Mouse (Mus musculus) midbrain, embryonic 15.5 days (tissue): Measurements from ENCODE around the gene Triml1. TPM values are rescaled to one million over a fixed set of nuclear protein-coding genes. Genes with fewer than 3 reads are reported as not detected.

ENCODE experiments used
- ATAC-seq: fragments of 200-750 bp; cut with Nextera tagmentation; replicated peaks from 2 replicates; pipeline ENCODE4 v1.8.0; 2017; ENCODE audit warnings: moderate TSS enrichment
- H3K27ac ChIP-seq: fragments of 300-500 bp; sonication (generic); 2 replicates; pipeline ENCODE4 v1.5.1; 2015; ENCODE audit warnings: mild to moderate bottlenecking, inconsistent platforms
- H3K27me3 ChIP-seq: fragments of 300-500 bp; sonication (generic); replicated peaks from 2 replicates; pipeline ENCODE4 v1.6.1; 2015; ENCODE audit warnings: inconsistent platforms
- H3K36me3 ChIP-seq: fragments of 300-500 bp; sonication (generic); replicated peaks from 2 replicates; pipeline ENCODE4 v1.6.1; 2015; ENCODE audit warnings: inconsistent platforms
- H3K4me1 ChIP-seq: fragments of 300-500 bp; sonication (generic); 2 replicates; pipeline ENCODE4 v1.6.1; 2015; ENCODE audit warnings: inconsistent platforms
- H3K4me2 ChIP-seq: fragments of 300-500 bp; sonication (generic); 2 replicates; pipeline ENCODE4 v1.6.1; 2015; ENCODE audit warnings: inconsistent platforms, mild to moderate bottlenecking, moderate library complexity
- H3K4me3 ChIP-seq: fragments of 300-500 bp; sonication (generic); 2 replicates; pipeline ENCODE4 v1.5.1; 2015; ENCODE audit warnings: mild to moderate bottlenecking, inconsistent platforms
- H3K9ac ChIP-seq: fragments of 300-500 bp; sonication (generic); 2 replicates; pipeline ENCODE4 v1.6.1; 2015; ENCODE audit warnings: mild to moderate bottlenecking, inconsistent platforms
- H3K9me3 ChIP-seq: fragments of 300-500 bp; sonication (generic); 2 replicates; pipeline ENCODE4 v1.6.1; 2016; ENCODE audit warnings: inconsistent platforms
- WGBS: fragments of 180-500 bp; shearing (Covaris S2); methylation state at CpG from one replicate; pipeline ENCODE4 v1.1.7; 2015; ENCODE audit warnings: mixed read lengths; 5-methylcytosine and 5-hydroxymethylcytosine counted together
- polyA plus RNA-seq: library from polyadenylated mRNA; unstranded; fragments of >200 nt; fragmentation: Nextera tagmentation; extraction: Ambion mirVana; gene quantifications from 2 replicates; pipeline ENCODE4 v1.2.1, GENCODE M21; 2015

The Triml1 gene
- polyA plus RNA-seq = not detected in 2 replicates

GRCm38 (mm10) chr8:43141386-43141785 is at the start of gene Triml1:
Gene Triml1, minus strand, starts transcription at chr8:43141486.
- H3K27ac ChIP-seq = no peak within 1 kb of the TSS
- H3K9ac ChIP-seq = no peak within 1 kb of the TSS
- no peaks in the 10 kb centered on the region for H3K36me3 ChIP-seq
- 84% methylated on average over 2 of the region's 2 CpGs for WGBS
- no peak for ATAC-seq
- no peaks in the 10 kb centered on the region for H3K9me3 ChIP-seq
- H3K4me1 ChIP-seq = no peaks in the 10 kb centered on the region
- no peaks in the 10 kb centered on the region for H3K27me3 ChIP-seq
- H3K4me3 ChIP-seq = no peak within 1 kb of the TSS
- no peak within 1 kb of the TSS for H3K4me2 ChIP-seq

- Histone ChIP-seq H3K9ac (no peak overlapping the region), H3K4me2 (no peak overlapping the region), H3K4me1 (no peaks in the 10 kb centered on the region), H3K9me3 (no peaks in the 10 kb centered on the region), H3K27me3 (no peaks in the 10 kb centered on the region), H3K36me3 (no peaks in the 10 kb centered on the region), H3K4me3 (no peak overlapping the region), H3K27ac (no peak overlapping the region)
- WGBS = 80% methylated on average over 2 of the region's 2 CpGs
- ATAC-seq = no peak
Measured at GRCm38 (mm10) chr8:43182281-43182680, 41.0 kb upstream of the Triml1 start.

- Histone ChIP-seq H3K4me2 (no peak within 1 kb of the TSS), H3K27me3 (no peaks in the 10 kb centered on the region), H3K27ac (no peak within 1 kb of the TSS), H3K4me1 (no peaks in the 10 kb centered on the region), H3K9ac (no peak within 1 kb of the TSS), H3K36me3 (no peaks in the 10 kb centered on the region), H3K4me3 (no peak within 1 kb of the TSS), H3K9me3 (no peaks in the 10 kb centered on the region)
- 94% methylated on average over 13 of the region's 13 CpGs for WGBS
- no peak for ATAC-seq
Measured at GRCm38 (mm10) chr8:43180054-43180690, 38.9 kb upstream of the Triml1 start, which contains the start of gene Triml2. Gene Triml2, plus strand, starts transcription at chr8:43180541.

GRCm38 (mm10) chr8:43179189-43179588 is 37.9 kb upstream of the Triml1 start:
- no peaks in the 10 kb centered on the region for H3K4me1 ChIP-seq
- no peak overlapping the region for H3K4me3 ChIP-seq
- H3K27me3 ChIP-seq = no peaks in the 10 kb centered on the region
- ATAC-seq = no peak
- H3K4me2 ChIP-seq = no peak overlapping the region
- H3K9ac ChIP-seq = no peak overlapping the region
- no peak overlapping the region for H3K27ac ChIP-seq
- WGBS = 34% methylated on average over 4 of the region's 4 CpGs
- no peaks in the 10 kb centered on the region for H3K9me3 ChIP-seq
- H3K36me3 ChIP-seq = no peaks in the 10 kb centered on the region

- H3K9me3 ChIP-seq = no peaks in the 10 kb centered on the region
- no peaks in the 10 kb centered on the region for H3K27me3 ChIP-seq
- no peak for ATAC-seq
- H3K4me2 ChIP-seq = no peak overlapping the region
- WGBS = 46% methylated on average over 3 of the region's 3 CpGs
- no peak overlapping the region for H3K27ac ChIP-seq
- no peaks in the 10 kb centered on the region for H3K36me3 ChIP-seq
- no peak overlapping the region for H3K9ac ChIP-seq
- no peak overlapping the region for H3K4me3 ChIP-seq
- no peaks in the 10 kb centered on the region for H3K4me1 ChIP-seq
Measured at GRCm38 (mm10) chr8:43178263-43178662, 37.0 kb upstream of the Triml1 start.

GRCm38 (mm10) chr8:43176766-43177486 is 35.6 kb upstream of the Triml1 start:
- Histone ChIP-seq H3K4me1 (no peaks in the 10 kb centered on the region), H3K9ac (no peak overlapping the region), H3K9me3 (no peaks in the 10 kb centered on the region), H3K27me3 (no peaks in the 10 kb centered on the region), H3K4me3 (no peak overlapping the region), H3K27ac (no peak overlapping the region), H3K4me2 (no peak overlapping the region), H3K36me3 (no peaks in the 10 kb centered on the region)
- ATAC-seq = no peak
- WGBS = 85% methylated on average over 6 of the region's 6 CpGs

- H3K9ac ChIP-seq = no peak overlapping the region
- no peak overlapping the region for H3K4me2 ChIP-seq
- H3K4me3 ChIP-seq = no peak overlapping the region
- no peaks in the 10 kb centered on the region for H3K36me3 ChIP-seq
- WGBS = 92% methylated on average over 6 of the region's 6 CpGs
- no peaks in the 10 kb centered on the region for H3K9me3 ChIP-seq
- H3K27me3 ChIP-seq = no peaks in the 10 kb centered on the region
- no peak overlapping the region for H3K27ac ChIP-seq
- ATAC-seq = no peak
- H3K4me1 ChIP-seq = no peaks in the 10 kb centered on the region
Measured at GRCm38 (mm10) chr8:43169249-43169755, 28.0 kb upstream of the Triml1 start.

- ATAC-seq = no peak
- Histone ChIP-seq H3K4me1 (no peaks in the 10 kb centered on the region), H3K36me3 (no peaks in the 10 kb centered on the region), H3K4me2 (no peak overlapping the region), H3K27me3 (no peaks in the 10 kb centered on the region), H3K9me3 (no peaks in the 10 kb centered on the region), H3K4me3 (no peak overlapping the region), H3K27ac (no peak overlapping the region), H3K9ac (no peak overlapping the region)
- WGBS = 88% methylated on average over 4 of the region's 4 CpGs
Measured at GRCm38 (mm10) chr8:43168083-43168482, 26.8 kb upstream of the Triml1 start.

GRCm38 (mm10) chr8:43164453-43164852 is 23.2 kb upstream of the Triml1 start:
- Histone ChIP-seq H3K36me3 (no peaks in the 10 kb centered on the region), H3K27ac (no peak overlapping the region), H3K4me2 (no peak overlapping the region), H3K27me3 (no peaks in the 10 kb centered on the region), H3K4me1 (no peaks in the 10 kb centered on the region), H3K9ac (no peak overlapping the region), H3K9me3 (no peaks in the 10 kb centered on the region), H3K4me3 (no peak overlapping the region)
- no peak for ATAC-seq
- 91% methylated on average over 3 of the region's 3 CpGs for WGBS

GRCm38 (mm10) chr8:43163255-43163654 is 22.0 kb upstream of the Triml1 start:
- H3K27me3 ChIP-seq = no peaks in the 10 kb centered on the region
- no peak overlapping the region for H3K4me2 ChIP-seq
- H3K9me3 ChIP-seq = no peaks in the 10 kb centered on the region
- 91% methylated on average over 11 of the region's 11 CpGs for WGBS
- ATAC-seq = no peak
- H3K9ac ChIP-seq = no peak overlapping the region
- H3K36me3 ChIP-seq = no peaks in the 10 kb centered on the region
- H3K4me1 ChIP-seq = no peaks in the 10 kb centered on the region
- H3K4me3 ChIP-seq = no peak overlapping the region
- H3K27ac ChIP-seq = no peak overlapping the region

- Histone ChIP-seq H3K4me2 (no peak overlapping the region), H3K36me3 (no peaks in the 10 kb centered on the region), H3K4me1 (no peaks in the 10 kb centered on the region), H3K9ac (no peak overlapping the region), H3K27ac (no peak overlapping the region), H3K27me3 (no peaks in the 10 kb centered on the region), H3K9me3 (no peaks in the 10 kb centered on the region), H3K4me3 (no peak overlapping the region)
- ATAC-seq = no peak
- 87% methylated on average over 9 of the region's 9 CpGs for WGBS
Measured at GRCm38 (mm10) chr8:43149307-43149706, 8.0 kb upstream of the Triml1 start.

- no peak overlapping the region for H3K27ac ChIP-seq
- no peak overlapping the region for H3K4me3 ChIP-seq
- no peaks in the 10 kb centered on the region for H3K4me1 ChIP-seq
- no peak overlapping the region for H3K9ac ChIP-seq
- no peaks in the 10 kb centered on the region for H3K9me3 ChIP-seq
- no peaks in the 10 kb centered on the region for H3K27me3 ChIP-seq
- no peak overlapping the region for H3K4me2 ChIP-seq
- no peak for ATAC-seq
- 79% methylated on average over 4 of the region's 4 CpGs for whole genome bisulfite sequencing
- no peaks in the 10 kb centered on the region for H3K36me3 ChIP-seq
Measured at GRCm38 (mm10) chr8:43111205-43111827, 30.0 kb downstream of the Triml1 start.
